Mouse (Mus musculus) cerebellum, postnatal 4 days (tissue): ENCODE data around the gene Spg21.

Experiments used
- DNase-seq, 2 experiments: peaks; one replicate each; pipeline ENCODE4 v3.0.0; 2022; ENCODE audit warnings: low spot score in 2 of 2, mixed read lengths in 1 of 2

The Spg21 gene

DNA sequence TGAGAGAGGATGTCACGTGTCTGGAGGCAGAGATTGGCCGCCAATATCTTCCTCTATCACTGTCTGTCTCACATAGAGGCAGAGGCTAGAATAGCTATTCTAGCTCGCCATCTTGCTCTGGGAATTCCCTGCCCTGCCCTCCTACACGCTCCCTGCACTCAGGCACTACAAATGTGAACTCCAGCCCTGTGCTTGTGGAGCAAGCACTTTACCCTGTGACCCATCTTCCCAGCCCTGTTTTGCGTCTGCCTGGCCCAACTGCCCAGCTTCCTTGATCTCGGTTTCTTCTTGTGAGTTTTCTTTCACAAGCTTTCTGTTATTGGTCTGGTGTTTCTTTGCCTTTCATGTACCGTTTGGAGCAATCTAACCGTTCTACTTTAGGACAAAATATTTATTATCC lies 18.4 kb downstream of the Spg21 start:
- no peak for DNase-seq

GRCm38 (mm10) chr9:65480071-65480470 lies 19.3 kb downstream of the Spg21 start:
- DNase-seq, result no peak

- DNase-seq, result no peak
Measured at GRCm38 (mm10) chr9:65491476-65491875, 30.7 kb downstream of the Spg21 start.

DNA sequence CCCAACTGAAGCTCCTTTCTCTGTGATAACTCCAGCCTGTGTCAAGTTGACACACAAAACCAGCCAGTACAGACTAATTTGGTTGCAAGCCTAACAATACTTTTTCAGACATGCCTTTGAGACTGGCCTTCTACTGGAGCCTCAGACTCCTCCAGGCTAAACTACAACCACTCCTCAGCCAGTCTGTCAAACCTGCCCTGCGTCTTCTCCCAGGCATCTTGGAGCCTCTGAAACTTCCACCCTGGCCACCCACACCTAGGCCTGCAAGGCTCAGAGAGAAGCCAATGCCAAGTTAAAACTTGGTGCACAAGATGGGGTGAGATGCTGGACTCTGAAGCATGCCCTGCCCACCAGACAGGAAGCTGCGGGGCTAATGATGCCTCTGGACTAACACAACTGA lies 31.6 kb downstream of the Spg21 start:
- no peak for DNase-seq

DNA sequence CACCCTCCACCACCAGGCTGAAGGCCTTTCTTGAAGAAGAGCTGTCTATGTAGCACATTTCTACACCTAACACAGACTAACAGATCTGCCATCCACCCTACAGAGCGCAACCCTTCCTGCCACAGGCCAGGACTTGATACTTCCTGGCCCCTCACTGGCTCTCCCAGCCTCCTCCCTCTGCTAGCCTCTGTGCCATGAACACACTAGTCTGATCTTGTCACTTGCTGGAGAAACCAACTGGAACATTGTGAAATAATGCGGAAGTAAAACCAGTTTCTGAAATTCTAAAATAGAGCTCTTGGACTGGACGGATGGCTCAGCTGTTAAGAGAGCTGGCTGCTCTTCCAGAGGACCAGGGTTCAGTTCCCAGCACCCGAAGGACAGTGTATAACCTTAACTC lies 32.1 kb downstream of the Spg21 start:
- DNase-seq, result no peak

GRCm38 (mm10) chr9:65502146-65502545 lies 41.4 kb downstream of the Spg21 start:
- DNase-seq, result peak in 1 of 2 experiments; percentile 45

- no peak for DNase-seq
Measured at GRCm38 (mm10) chr9:65502721-65503505, 42.2 kb downstream of the Spg21 start.

DNA sequence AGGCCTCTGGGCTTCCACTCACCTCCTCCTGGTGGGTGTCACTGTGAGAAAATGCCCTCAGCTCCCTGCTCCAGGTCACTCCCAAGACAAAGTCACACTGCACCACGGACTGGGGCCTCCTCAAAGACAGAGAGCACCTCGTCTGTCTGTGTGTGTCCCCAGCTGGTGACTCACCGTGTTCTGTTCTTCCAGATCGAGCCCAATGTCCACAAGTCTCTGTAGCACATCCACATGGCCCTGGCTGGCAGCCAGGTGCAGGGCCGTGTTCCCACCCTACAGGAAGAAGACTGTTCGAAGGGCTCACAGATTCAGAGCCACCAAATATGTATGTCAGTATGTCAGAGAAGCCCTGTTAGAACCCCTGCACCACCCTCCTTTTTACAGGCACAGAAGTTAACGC lies 47.7 kb downstream of the Spg21 start:
- no peak for DNase-seq

DNA sequence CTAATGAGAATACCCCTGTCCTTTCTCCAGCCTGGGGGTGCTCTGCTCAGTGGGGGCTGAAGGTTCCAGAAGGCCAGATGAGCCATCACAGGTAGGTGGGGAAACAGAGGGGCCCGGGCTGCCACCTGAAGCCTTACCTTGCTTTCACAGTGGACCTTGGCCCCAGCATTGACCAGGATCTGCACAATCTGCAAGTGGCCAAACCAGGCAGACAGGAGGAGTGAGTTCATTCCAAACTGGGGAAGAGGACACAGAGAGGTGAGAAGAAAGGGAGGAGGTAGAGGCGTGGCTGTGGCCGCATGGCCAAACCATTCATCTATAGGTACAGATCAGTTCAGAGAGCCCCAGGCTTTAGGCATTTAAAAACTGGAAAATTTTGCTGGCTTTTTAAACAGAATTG lies 51.8 kb downstream of the Spg21 start:
- DNase-seq, result no peak

DNA sequence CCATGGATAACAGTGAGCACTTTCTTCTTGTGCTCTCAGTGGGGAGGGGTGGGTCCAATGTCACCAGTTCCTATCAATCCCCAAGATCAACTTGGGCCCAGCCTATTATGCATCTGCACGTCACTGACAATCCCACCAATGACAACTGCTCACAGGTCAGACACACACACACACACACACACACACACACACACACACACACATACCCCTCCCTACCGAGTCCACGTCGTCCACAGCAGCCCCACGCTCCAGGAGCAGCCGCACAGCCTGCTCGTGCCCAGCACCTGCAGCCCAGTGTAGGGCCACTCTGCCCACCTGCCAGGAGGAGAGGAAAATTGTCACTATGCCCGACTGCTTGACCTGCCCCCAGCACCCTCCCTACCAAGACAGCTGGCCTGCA lies 53.7 kb downstream of the Spg21 start:
- peak in 1 of 2 experiments; percentile 59 for DNase-seq

- DNase-seq, result peak in 1 of 2 experiments; percentile 62
Measured at GRCm38 (mm10) chr9:65514851-65515261, 54.1 kb downstream of the Spg21 start.

GRCm38 (mm10) chr9:65519807-65520504 lies 59.2 kb downstream of the Spg21 start, which contains the start of gene Ankdd1a:
Gene Ankdd1a (minus strand): TSS chr9:65520193.
- DNase-seq, result peak; percentile 54 to 68

GRCm38 (mm10) chr9:65520505-65520876 lies 59.7 kb downstream of the Spg21 start:
- peak in 1 of 2 experiments; percentile 30 for DNase-seq

DNA sequence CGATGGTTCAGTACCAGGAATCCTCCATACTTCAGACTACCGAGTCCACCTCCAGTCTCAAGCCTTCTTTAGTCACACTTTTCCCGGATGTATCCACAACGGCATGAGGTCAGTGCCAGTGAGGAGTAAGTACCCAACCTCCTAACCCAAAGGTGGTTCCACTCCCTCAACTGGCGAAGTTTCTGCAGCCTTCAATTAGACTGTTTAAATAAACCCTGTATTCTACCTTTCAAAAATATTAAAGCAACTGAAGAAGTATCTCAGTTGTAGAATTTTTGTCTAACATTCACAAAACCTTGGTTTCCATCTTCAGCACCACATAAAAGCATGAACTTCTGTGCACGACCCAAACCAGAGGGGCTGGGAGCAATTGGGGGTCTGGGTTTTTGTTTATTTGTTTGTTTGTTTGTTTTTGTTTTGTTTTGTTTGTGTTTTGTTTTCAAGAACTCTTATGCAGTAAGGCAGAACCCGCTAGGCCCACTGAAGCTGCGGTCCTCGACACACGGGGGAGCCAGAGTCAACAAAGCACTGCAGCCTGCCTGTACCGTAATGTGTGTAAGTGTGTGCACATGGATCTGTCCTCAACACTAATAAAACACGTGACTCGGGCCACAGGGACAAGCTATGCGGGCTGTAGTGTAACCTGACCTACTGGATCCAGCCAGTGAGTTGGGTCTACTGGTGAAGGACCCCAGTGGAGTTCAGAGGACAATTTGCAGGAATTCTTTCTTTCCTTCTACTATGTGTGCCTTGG lies 63.0 kb downstream of the Spg21 start:
- peak; percentile 77 to 84 for DNase-seq

- no peak for DNase-seq
Measured at GRCm38 (mm10) chr9:65525445-65526195, 64.9 kb downstream of the Spg21 start.

DNA sequence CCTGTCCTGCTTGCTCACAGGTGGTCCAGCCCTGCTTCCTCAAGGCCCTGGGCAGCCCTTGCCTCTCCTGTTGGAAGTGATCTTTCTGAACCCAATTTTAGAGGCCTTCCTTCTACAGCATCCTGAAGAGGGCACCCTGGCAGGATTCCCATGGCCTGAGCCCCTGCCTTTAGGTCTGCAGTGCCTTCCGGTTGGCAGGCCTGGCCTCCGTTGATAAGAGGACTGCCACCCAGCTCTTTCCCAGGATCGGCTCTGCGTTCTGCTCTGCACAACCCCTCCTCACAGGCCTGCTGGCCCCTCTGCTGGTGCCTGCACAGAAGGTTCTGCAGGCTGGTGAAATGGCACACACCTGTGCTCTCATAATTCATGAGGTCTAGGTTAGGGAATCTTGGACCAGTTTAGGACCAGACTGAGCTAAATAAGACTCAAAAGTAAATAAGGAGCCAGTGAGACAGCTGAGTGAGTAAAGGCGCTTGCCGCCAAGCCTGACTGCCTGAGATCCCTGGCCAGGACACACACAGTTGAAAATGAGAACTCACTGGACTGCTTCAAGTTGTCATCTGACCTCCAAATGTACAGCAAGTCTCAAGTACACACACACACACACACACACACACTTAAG lies 67.8 kb downstream of the Spg21 start:
- DNase-seq, result no peak

GRCm38 (mm10) chr9:65529659-65530058 lies 68.9 kb downstream of the Spg21 start:
- no peak for DNase-seq

- DNase-seq, result no peak
Measured at GRCm38 (mm10) chr9:65531283-65531682, 70.5 kb downstream of the Spg21 start.

GRCm38 (mm10) chr9:65532986-65533385 lies 72.2 kb downstream of the Spg21 start:
- DNase-seq, result no peak

- no peak for DNase-seq
Measured at GRCm38 (mm10) chr9:65534111-65534510, 73.4 kb downstream of the Spg21 start.

DNA sequence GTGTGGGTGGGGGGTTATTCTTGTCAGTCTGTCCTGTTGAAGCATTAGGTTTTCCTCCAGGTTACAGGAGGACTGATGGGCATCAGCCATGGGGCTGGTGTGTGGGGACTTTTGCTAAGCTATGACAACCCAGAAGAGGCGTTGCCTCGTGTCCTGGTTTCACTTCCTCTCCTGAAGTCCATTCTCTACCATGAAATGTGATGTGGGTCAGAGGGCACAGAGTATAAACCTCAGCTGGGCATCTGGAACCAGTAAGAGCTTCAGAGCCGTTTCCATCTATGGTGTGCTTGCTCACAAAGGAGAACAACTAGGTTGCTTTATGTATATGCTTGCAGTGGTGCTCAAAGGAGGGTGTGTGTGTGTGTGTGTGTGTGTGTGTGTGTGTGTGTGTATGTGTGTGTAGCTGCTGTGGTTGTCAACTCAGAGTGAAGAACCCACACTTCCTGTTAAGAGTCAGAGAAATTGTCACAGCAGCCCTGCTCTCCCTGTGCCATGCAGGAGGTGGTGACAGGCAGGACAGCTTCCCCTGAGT lies 74.5 kb downstream of the Spg21 start:
- no peak for DNase-seq
